Mouse (Mus musculus) gonadal fat pad, adult 2 months (tissue): ENCODE measurements at regions not wholly inside any gene's neighbourhood (a gene's known extent, or its start where the extent isn't known, plus 50 kb on each side); places are given as distances from the start of the nearest gene placed in this dataset.

Source experiments
- DNase-seq: peaks from one replicate; pipeline ENCODE4 v3.0.0-alpha.2; 2012; ENCODE audit warnings: low read depth

DNA sequence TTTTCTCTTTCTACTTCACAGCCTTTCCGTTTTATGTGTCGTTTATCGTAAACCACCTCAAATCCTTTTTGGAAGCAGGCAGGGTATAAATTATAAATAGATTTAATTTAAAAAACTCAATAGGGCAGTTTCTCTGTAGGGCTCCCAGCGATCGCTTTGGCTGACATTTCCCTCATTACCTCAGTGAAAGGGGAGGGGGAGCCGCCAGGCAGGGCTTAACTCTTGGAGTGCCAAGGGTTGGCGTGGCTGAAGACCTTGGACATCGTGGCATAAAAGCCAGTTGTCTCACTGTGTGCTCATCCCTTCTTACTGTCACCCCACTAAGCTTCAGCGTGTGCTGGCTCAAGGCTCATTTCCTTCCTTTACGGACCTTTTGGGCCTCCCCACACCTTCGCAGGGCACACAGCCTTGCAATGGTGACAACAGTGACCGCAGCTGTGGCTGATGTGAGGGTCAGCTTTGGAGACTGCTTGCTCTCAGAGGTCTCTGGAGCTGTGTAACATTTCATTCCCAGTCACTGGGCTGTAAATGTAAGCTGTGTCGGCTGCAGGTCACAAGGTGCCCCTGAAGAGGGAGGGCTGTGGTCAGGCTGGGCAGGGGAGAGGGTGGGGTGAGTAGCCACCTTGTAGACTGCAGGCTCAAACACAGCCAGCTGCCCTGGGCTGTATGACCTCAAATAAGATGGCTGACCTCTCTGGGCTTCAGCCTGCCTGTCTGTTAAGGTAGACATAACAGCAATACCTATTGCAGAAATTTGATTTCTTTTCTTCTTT lies 81.6 kb upstream of the Stx16 start:
- no peak for DNase-seq

DNA sequence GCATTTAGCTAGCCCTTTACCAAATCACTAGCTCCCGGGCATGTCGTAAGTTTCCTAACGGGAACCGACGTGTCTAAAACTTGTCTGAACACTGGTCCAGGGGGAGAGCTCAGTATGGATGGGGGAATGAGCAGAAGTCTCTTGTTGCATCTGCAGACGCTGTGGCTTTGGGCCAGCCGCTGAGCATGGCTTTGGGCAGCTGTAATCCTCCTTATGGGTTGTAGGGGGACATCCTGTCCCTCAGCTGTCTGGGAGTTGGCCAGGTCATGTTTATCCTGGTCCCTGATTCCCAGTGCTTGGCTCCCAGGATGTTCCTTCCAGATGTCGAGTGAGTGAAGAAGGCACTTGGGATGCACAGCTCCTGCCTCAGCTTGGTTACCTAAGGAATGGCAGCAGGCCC lies 71.4 kb upstream of the Stx16 start:
- DNase-seq, result peak; percentile 8

DNA sequence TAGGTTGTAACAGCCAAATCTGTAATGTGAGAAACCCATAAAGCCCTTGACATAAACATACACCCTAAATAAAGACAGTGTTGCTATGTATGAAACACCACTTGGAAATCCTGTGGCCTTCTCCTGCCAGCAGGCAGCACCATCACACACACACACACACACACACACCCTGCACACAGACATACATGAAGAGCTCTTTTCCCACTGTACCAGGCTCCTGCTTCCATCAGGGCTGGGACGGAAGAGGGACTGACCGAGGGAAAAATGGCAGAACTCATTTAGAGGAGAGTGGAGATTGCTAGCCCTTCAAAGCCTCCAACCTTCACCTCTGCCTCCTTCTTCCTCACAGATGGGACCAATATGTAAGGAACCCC lies 68.1 kb upstream of the Stx16 start:
- no peak for DNase-seq

DNA sequence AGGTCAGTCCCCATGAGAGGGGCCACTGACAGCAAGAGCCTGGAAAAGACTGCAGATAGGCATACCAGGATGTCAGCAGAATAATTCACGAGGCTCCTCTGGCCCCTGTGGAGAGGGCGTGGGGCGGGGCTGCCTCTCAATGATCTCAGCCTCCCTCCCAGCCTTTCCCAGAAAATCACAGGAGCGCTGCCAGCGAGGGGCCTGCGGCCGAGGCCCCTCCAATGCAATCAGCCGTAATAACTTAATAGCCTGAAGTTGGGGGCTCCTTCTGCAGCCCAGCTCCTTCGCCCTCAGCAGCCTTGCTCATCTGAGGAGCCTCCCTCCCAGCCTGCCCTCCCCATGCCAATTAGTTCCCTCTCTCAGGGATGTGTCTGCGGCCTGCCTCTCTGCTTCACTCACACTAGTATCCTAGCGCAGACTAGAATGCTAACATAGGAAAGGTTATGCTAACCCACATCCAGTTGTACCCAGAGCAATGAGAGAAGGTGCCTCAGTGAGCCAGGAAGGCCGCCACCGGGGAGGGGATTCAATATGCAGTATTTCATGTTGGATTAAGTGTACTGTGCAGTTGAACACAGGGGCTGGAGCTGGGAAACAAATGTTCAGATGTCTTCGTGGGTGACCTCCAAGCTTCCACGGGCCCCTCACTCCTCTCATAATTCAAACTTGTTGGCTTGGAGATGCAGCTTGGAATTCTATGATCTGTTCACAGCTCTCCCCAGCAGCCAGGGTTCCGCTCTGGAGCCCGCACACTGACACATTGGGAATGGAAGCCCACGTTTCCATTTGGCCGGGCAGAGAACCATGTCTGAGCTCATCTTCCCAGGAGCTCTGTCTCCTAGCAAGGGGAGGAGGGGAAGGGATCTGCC lies 67.5 kb upstream of the Stx16 start:
- DNase-seq, result no peak

DNA sequence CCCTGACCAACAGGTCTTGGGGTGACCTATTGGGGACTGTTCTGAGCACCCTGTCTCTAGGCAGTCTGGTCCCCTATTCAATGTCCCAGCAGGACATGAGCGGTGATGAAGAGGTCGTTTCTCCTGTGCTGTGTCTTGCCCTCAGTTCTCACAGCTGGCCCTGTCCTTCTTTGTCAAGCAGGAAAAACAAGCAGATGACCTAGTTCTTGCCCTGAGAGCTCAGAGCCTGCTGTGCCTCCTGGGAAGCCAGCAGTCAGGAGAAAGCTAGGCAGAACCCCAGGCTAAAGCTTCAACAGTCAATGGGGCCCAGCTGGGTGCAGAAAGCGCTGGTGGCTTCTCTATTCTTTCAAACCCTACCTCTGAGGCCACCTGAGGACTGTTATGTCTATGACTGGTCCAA lies 66.1 kb upstream of the Stx16 start:
- DNase-seq, result no peak

DNA sequence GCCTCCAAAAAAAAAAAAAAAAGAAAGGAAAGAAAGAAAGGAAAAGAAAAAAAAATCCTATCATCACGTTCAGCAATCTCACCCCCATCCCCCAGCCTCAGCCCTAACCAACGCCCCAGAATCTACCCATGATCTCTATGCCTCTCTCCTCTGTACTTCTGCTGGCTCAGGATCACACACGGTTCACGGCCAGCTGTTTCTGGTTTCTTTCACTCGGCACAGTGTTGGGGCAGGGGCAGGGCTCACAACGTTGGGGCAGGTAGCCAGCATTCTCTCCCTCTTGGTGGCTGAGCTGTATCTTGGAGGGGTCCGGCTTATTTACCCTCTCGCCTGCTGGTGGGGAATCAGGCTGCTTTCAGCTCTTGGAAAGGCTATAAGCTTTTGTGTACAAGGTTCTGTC lies 64.7 kb upstream of the Stx16 start:
- no peak for DNase-seq

DNA sequence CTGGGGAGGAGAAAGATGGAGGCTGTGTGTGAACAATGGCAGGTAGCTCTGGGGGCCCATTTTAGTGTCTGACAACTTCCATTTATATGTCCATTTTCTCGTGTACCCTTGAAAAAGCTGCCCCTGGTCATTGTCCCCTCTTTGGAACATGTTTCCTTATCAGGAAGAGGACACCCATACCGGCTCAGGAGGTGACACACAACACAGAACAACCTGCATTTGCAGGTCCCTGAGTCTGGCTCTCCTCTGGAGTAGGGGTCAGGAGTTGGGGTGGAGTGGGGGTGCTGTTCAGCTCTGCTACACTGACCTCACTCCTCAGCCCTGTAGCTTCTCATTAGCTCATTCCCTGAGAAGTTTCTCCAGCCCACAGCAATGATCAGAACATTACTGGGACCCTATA lies 61.7 kb upstream of the Stx16 start:
- DNase-seq, result no peak

DNA sequence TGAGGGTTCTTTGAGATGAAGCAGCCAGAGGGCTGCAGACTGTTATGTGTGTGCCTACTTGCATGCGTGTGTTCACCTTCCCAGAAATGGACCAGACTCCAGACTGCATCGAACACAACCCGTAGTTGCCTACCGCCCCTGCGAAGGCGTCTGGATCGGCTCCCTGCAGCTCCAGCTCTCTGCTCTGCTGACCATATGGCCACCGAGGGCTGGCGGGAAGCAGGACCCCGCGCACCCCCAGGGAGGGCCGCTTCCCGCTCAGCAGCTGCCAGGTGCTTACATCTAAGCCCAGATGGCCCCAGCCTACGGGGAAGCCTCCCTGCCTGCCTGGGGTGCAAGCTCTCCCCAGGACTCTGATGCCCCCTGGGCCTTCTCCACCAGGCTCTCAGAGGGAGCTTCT lies 60.8 kb upstream of the Stx16 start:
- no peak for DNase-seq

DNA sequence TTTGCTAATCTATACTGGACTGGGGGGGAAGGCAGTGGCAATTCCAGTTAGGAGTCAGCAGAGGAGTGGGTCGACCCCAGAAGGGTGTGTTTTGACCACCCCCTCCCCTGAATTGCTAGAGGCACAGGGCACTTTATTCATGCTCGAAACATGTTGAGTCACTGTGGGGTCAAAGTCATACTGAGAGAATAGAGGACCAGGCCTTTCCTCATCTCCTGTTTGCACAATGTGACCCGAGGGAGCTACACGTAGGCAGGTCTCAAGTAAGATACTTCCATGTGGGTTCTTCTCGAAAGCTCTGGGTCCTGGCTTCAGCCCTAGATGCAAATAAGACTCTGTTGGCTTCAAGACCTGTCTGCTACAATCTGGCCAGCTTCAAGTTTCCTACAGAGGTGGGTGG lies 60.0 kb upstream of the Stx16 start:
- DNase-seq, result no peak

DNA sequence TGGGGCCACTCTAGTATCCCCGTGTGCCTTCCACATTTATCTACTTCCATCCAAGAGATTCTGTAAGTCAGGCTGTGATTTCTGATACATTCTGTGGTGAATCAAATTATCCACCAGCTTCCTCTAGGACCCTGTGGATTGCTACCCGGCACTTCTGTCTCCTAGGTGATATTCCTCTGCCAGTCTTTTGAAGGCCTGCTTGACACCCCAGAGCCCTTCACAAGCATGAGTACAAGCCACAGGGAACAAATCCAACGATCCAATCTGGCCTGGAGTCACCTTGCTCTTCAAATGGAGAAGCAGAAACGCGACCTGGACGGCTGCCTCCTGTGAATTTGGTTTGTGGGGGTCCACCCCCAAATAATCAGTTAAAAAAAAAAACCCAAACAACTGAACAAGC lies 59.1 kb upstream of the Stx16 start:
- no peak for DNase-seq

DNA sequence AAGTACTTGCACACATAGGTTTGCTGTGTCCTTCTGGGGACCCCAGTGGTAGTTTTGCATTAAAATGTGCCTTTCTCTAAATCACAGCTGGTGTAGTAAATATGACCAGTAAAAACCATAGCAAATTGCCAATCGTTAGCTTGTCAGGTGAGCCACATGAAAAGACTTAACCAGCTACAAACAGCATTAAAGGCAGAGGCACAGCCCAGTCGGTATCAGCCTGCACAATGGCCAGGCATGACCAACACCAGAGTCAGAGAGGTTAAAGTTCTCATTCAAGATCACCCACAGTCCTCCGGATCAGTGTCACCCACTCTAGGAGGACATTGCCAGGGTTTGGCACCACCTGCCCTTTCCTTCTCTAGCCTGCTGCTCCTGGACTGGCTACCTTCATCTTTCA lies 58.5 kb upstream of the Stx16 start:
- DNase-seq, result no peak

DNA sequence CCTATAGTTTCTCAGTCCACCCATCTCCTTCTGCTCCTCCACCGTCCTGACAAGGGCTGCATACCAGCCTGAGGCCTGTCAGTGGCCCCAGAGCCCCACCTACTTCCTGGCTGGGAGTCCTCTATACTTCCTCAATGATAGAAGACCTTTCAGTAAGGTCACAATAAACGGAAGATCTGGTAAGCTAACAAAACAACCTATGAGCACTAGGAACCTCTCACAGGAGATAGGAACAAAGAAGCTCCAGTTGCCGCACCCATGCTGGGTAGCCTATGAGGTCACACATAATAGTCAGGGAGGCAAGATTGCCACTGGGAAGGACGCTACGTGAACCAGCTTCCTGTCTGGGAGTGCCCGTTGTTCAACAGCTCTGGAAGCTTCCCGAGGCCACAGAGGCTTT lies 58.1 kb upstream of the Stx16 start:
- no peak for DNase-seq

DNA sequence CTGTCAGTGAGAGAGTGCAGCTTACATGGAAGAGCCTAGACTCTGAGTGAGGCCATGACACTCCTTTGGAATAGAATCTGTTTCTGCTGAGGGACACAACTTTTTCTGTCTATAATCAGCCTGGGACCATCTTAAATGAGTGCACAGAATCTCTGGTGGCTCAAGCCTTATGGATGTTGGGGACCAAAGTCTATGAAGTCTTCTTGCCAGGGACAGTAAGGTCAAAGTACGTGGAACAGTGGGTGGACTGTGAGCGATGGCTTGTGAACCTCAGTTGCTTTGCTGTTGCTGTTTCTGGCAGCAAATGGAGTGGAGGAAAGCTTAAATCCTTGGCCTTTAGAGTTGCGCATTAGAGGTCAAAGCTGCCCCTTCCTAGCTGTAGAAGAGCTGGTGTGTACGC lies 57.1 kb upstream of the Stx16 start:
- no peak for DNase-seq

DNA sequence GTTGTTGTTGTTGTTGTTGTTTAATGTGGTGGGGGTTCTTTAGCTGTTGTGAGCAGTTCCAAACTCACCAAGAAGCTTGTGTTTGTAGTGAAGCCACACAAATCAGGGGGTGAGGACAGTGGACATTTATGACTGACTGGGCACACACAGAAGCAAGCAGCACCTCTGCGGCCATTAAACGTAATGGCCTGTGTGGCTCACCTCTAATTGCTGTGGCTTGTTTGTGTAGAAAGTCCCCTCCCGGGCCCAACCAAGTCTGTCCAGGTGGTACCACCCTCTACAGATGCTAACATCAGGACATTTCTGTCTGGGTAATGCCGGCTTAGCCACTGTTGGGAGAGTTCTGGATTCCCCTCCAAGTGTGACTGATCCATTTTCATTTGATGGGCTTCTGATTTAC lies 56.1 kb upstream of the Stx16 start:
- DNase-seq, result no peak

DNA sequence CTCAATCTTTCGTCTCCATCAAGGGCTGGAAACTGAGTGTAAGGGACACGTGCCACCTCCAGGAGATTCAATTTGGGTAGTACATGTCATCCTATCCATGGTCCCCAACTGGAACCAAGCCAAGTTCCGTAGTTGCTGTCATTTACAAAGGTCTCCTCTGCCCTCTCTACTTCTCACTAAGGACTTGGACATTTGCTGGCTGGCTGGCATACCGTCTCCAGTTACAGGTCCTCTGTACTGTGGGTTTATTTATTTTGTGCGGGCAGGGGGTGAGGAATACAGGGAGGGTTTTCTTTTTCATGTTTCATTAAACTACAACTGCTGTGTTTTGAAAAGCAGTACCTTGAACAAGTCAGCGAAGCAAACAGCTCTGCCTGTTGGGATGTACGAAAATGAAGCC lies 55.7 kb upstream of the Stx16 start:
- DNase-seq, result no peak

DNA sequence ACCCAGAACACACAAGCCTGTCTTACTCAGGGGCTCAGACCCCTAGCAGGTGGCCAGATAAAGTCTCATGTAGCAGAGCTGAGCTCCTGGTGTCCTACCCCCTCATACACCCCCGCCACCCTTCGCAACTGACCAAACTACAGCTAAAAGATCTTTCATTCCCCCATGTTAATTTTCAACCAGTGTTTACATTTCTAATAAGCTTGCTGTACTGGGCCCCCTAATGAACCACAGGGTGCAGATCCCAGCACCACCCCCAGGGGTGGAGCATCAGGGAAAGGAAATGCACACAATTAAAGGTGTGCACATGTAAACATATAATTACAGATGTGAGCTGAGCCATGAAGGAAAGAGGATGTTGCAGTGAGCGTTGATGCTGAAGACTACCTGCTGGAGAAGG lies 54.6 kb upstream of the Stx16 start:
- DNase-seq, result no peak

DNA sequence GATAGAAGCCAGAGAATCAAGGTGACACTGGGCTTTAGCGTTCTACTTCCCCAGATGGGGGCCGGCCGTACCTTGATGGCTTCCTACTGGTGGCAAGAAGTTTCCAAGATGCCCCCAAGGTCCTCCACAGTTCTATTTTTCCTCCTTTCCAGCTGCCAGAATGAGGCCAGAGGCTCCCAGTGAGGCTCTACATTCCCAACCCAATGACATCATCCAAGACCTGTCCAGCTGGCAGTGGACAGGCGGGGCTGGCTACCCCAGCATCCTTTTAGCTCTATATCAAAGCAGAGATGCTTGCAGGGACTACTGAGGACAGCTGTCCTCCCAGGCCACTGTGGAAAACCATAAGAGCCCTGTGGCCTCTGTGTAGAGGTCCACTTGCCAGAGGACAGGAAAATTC lies 53.8 kb upstream of the Stx16 start:
- DNase-seq, result no peak

DNA sequence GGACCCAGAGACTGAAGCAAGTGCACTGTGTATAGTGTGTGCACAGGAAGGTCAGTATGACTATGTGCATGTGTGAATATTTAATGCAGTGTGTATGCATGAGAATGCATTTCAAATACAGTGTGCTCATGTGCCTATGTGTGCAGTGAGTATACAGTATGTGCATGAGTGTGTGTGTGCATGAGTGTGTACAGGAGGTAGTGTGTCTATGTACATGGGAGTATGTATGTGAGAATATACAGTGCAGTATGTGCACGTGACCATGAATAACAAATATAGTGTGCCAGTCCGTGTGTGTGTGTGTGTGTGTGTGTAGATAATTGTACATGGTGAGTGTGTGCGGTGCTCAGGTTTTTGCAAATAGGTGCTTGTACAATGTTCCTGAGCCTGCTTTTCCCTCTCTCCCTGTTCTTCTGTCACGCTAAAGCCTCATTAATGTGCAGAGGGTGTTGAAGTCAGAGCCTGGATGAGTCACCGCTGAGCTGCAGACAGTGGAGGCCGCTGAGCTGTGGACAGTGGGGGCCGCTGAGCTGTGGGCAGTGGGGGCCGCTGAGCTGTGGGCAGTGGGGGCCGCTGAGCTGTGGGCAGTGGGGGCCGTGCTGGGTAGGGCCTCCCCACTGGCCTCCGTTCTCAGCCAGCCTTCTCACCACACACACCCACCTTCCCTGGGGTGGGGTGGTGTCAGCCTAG lies 50.8 kb upstream of the Stx16 start:
- DNase-seq, result no peak
